Mouse (Mus musculus): ENCODE results near the gene Ptcra. TPM values are rescaled to one million over a fixed set of nuclear protein-coding genes. Genes with fewer than 3 reads are reported as not detected.

The Ptcra gene
- polyA plus RNA-seq, 1 experiment from 2014 or later, result 0.24 TPM

- Histone ChIP-seq H3K4me2 (no peak overlapping the region), H3K9me3 (replicated peaks; ENCODE audit: control insufficient read depth, low read length) (no peaks in the 10 kb centered on the region; the same call in 1 of the 2 replicates), H3K27ac (ENCODE audit: low read depth, low read length) (no peak overlapping the region), H3K27me3 (ENCODE audit: control insufficient read depth, insufficient read depth, low read length) (peaks cover 2% of the 10 kb centered on the region; the same call in 1 of the 2 replicates), H3K4me3 (ENCODE audit: low read depth, low read length) (no peak overlapping the region), H3K9ac (ENCODE audit: low read depth, low read length) (no peak overlapping the region), H3K4me1 (ENCODE audit: control insufficient read depth, insufficient read depth, low read length) (no peaks in the 10 kb centered on the region), H3K36me3 (ENCODE audit: control insufficient read depth, insufficient read depth, low read length) (no peaks in the 10 kb centered on the region)
- 80% methylated on average over 12 of the region's 12 CpGs for WGBS (ENCODE audit: insufficient replicate concordance)
- no peak for ATAC-seq (replicated peaks; ENCODE audit: insufficient number of reproducible peaks, low FRiP score, low TSS enrichment)
These were observed 4.8 kb downstream of the Ptcra start for GRCm38 (mm10) chr17:46758753-46759152.

GRCm38 (mm10) chr17:46751794-46752556, 11.5 kb downstream of the Ptcra start, which contains the start of gene Cnpy3:
Gene Cnpy3, minus strand, starts transcription at chr17:46752214.
- Histone ChIP-seq H3K9me3 (replicated peaks; ENCODE audit: control insufficient read depth, low read length) (no peaks in the 10 kb centered on the region; the same call in 1 of the 2 replicates), H3K4me3 (ENCODE audit: low read depth, low read length) (peak within 1 kb of the TSS; percentile 67), H3K4me2 (peak within 1 kb of the TSS; percentile 75), H3K4me1 (ENCODE audit: control insufficient read depth, insufficient read depth, low read length) (peaks cover 7% of the 10 kb centered on the region), H3K27ac (ENCODE audit: low read depth, low read length) (peak within 1 kb of the TSS; percentile 74), H3K9ac (ENCODE audit: low read depth, low read length) (peak within 1 kb of the TSS; percentile 77), H3K27me3 (ENCODE audit: control insufficient read depth, insufficient read depth, low read length) (no peaks in the 10 kb centered on the region), H3K36me3 (ENCODE audit: control insufficient read depth, insufficient read depth, low read length) (no peaks in the 10 kb centered on the region)
- WGBS (ENCODE audit: insufficient replicate concordance), result 1% methylated on average over 57 of the region's 58 CpGs
- ATAC-seq (replicated peaks; ENCODE audit: insufficient number of reproducible peaks, low FRiP score, low TSS enrichment), result peak; percentile 98

GRCm38 (mm10) chr17:46751056-46751793, 12.3 kb downstream of the Ptcra start:
- Histone ChIP-seq H3K27ac (ENCODE audit: low read depth, low read length) (peak overlapping the region; percentile 74), H3K9ac (ENCODE audit: low read depth, low read length) (peak overlapping the region; percentile 77), H3K4me1 (ENCODE audit: control insufficient read depth, insufficient read depth, low read length) (peaks cover 7% of the 10 kb centered on the region), H3K27me3 (ENCODE audit: control insufficient read depth, insufficient read depth, low read length) (no peaks in the 10 kb centered on the region), H3K4me2 (peak overlapping the region; percentile 75), H3K9me3 (replicated peaks; ENCODE audit: control insufficient read depth, low read length) (no peaks in the 10 kb centered on the region; the same call in 1 of the 2 replicates), H3K36me3 (ENCODE audit: control insufficient read depth, insufficient read depth, low read length) (no peaks in the 10 kb centered on the region), H3K4me3 (ENCODE audit: low read depth, low read length) (peak overlapping the region; percentile 67)
- no peak; the same call in 1 of the 2 replicates for ATAC-seq (replicated peaks; ENCODE audit: insufficient number of reproducible peaks, low FRiP score, low TSS enrichment)
- WGBS (ENCODE audit: insufficient replicate concordance), result 30% methylated on average over 16 of the region's 16 CpGs

- Histone ChIP-seq H3K27me3 (ENCODE audit: control insufficient read depth, insufficient read depth, low read length) (no peaks in the 10 kb centered on the region), H3K9ac (ENCODE audit: low read depth, low read length) (peak overlapping the region; percentile 77; the same call in 1 of the 2 replicates), H3K9me3 (replicated peaks; ENCODE audit: control insufficient read depth, low read length) (no peaks in the 10 kb centered on the region; the same call in 1 of the 2 replicates), H3K27ac (ENCODE audit: low read depth, low read length) (no peak overlapping the region), H3K4me1 (ENCODE audit: control insufficient read depth, insufficient read depth, low read length) (peaks cover 7% of the 10 kb centered on the region), H3K36me3 (ENCODE audit: control insufficient read depth, insufficient read depth, low read length) (no peaks in the 10 kb centered on the region), H3K4me3 (ENCODE audit: low read depth, low read length) (no peak overlapping the region; the same call in 1 of the 2 replicates), H3K4me2 (peak overlapping the region; percentile 75)
- no peak for ATAC-seq (replicated peaks; ENCODE audit: insufficient number of reproducible peaks, low FRiP score, low TSS enrichment)
- 89% methylated on average over 4 of the region's 4 CpGs for WGBS (ENCODE audit: insufficient replicate concordance)
These were observed 12.9 kb downstream of the Ptcra start for GRCm38 (mm10) chr17:46750580-46750979.

- Histone ChIP-seq H3K4me3 (ENCODE audit: low read depth, low read length) (no peak overlapping the region), H3K9ac (ENCODE audit: low read depth, low read length) (no peak overlapping the region), H3K4me2 (no peak overlapping the region), H3K9me3 (replicated peaks; ENCODE audit: control insufficient read depth, low read length) (no peaks in the 10 kb centered on the region), H3K36me3 (ENCODE audit: control insufficient read depth, insufficient read depth, low read length) (no peaks in the 10 kb centered on the region; the same call in 1 of the 2 replicates), H3K4me1 (ENCODE audit: control insufficient read depth, insufficient read depth, low read length) (peaks cover 7% of the 10 kb centered on the region), H3K27me3 (ENCODE audit: control insufficient read depth, insufficient read depth, low read length) (no peaks in the 10 kb centered on the region), H3K27ac (ENCODE audit: low read depth, low read length) (no peak overlapping the region)
- no peak for ATAC-seq (replicated peaks; ENCODE audit: insufficient number of reproducible peaks, low FRiP score, low TSS enrichment)
- WGBS (ENCODE audit: insufficient replicate concordance), result 85% methylated on average over 5 of the region's 5 CpGs
These were observed 14.2 kb downstream of the Ptcra start for GRCm38 (mm10) chr17:46749282-46749681.

GRCm38 (mm10) chr17:46747806-46748205, 15.7 kb downstream of the Ptcra start:
- no peaks in the 10 kb centered on the region for H3K9me3 ChIP-seq (replicated peaks; ENCODE audit: control insufficient read depth, low read length)
- no peak overlapping the region for H3K4me2 ChIP-seq
- no peak for ATAC-seq (replicated peaks; ENCODE audit: insufficient number of reproducible peaks, low FRiP score, low TSS enrichment)
- no peaks in the 10 kb centered on the region for H3K27me3 ChIP-seq (ENCODE audit: control insufficient read depth, insufficient read depth, low read length)
- no peak overlapping the region for H3K9ac ChIP-seq (ENCODE audit: low read depth, low read length)
- H3K4me3 ChIP-seq (ENCODE audit: low read depth, low read length), result no peak overlapping the region
- H3K27ac ChIP-seq (ENCODE audit: low read depth, low read length), result no peak overlapping the region
- H3K36me3 ChIP-seq (ENCODE audit: control insufficient read depth, insufficient read depth, low read length), result peaks cover 2% of the 10 kb centered on the region; the same call in 1 of the 2 replicates
- WGBS (ENCODE audit: insufficient replicate concordance), result 92% methylated on average over 2 of the region's 2 CpGs
- H3K4me1 ChIP-seq (ENCODE audit: control insufficient read depth, insufficient read depth, low read length), result peaks cover 7% of the 10 kb centered on the region

GRCm38 (mm10) chr17:46747234-46747633, 16.3 kb downstream of the Ptcra start:
- Histone ChIP-seq H3K9me3 (replicated peaks; ENCODE audit: control insufficient read depth, low read length) (no peaks in the 10 kb centered on the region), H3K27me3 (ENCODE audit: control insufficient read depth, insufficient read depth, low read length) (no peaks in the 10 kb centered on the region), H3K9ac (ENCODE audit: low read depth, low read length) (no peak overlapping the region), H3K4me3 (ENCODE audit: low read depth, low read length) (no peak overlapping the region), H3K36me3 (ENCODE audit: control insufficient read depth, insufficient read depth, low read length) (peaks cover 2% of the 10 kb centered on the region; the same call in 1 of the 2 replicates), H3K4me1 (ENCODE audit: control insufficient read depth, insufficient read depth, low read length) (peaks cover 4% of the 10 kb centered on the region), H3K27ac (ENCODE audit: low read depth, low read length) (no peak overlapping the region), H3K4me2 (no peak overlapping the region)
- WGBS (ENCODE audit: insufficient replicate concordance), result 81% methylated on average over 8 of the region's 8 CpGs
- no peak for ATAC-seq (replicated peaks; ENCODE audit: insufficient number of reproducible peaks, low FRiP score, low TSS enrichment)

- peaks cover 2% of the 10 kb centered on the region; the same call in 1 of the 2 replicates for H3K36me3 ChIP-seq (ENCODE audit: control insufficient read depth, insufficient read depth, low read length)
- 93% methylated on average over 2 of the region's 2 CpGs for WGBS (ENCODE audit: insufficient replicate concordance)
These were observed 18.0 kb downstream of the Ptcra start for GRCm38 (mm10) chr17:46745506-46745905.

More at GRCm38 (mm10) chr17:46745506-46745905, 18.0 kb downstream of the Ptcra start:
- Histone ChIP-seq H3K4me3 (ENCODE audit: low read depth, low read length) (no peak overlapping the region), H3K9ac (ENCODE audit: low read depth, low read length) (no peak overlapping the region), H3K9me3 (replicated peaks; ENCODE audit: control insufficient read depth, low read length) (no peaks in the 10 kb centered on the region), H3K27ac (ENCODE audit: low read depth, low read length) (no peak overlapping the region), H3K4me2 (no peak overlapping the region), H3K4me1 (ENCODE audit: control insufficient read depth, insufficient read depth, low read length) (no peaks in the 10 kb centered on the region), H3K27me3 (ENCODE audit: control insufficient read depth, insufficient read depth, low read length) (no peaks in the 10 kb centered on the region)
- no peak for ATAC-seq (replicated peaks; ENCODE audit: insufficient number of reproducible peaks, low FRiP score, low TSS enrichment)
